Mouse (Mus musculus) liver, postnatal 0 days (tissue): Measurements from ENCODE around the gene Olfr1271.

Experiments
- CTCF ChIP-seq: sonication (generic); IDR thresholded peaks from 2 replicates; pipeline ENCODE4 v1.5.1; 2016; ENCODE audit warnings: antibody characterized with exemption, low read depth
- EP300 ChIP-seq: IDR thresholded peaks from 2 replicates; pipeline ENCODE4 v1.6.1; 2016; ENCODE audit warnings: antibody characterized with exemption, low read depth, mild to moderate bottlenecking

DNA sequence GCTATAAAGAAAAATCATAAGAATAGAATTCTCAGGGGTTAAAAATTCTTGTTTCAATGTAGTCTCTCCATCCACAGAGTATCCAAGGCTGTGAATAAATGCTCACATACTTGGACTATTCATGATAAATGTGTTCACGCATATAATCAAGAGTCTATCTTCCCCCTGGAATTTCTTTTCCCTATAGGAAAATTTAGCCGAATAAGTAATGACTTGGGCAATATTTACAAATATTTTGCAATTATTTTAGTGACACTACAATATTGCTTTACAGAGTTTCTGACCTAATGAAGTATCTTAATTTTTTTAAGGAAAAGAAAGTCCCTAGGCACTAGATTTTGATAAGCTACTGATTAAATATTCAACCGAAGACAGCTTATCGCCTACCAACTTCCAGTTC lies 13.3 kb downstream of the Olfr1271 start, which contains the start of gene Olfr142:
- TF ChIP-seq CTCF (no peak), EP300 (no peak)
